Mouse (Mus musculus) hematopoietic multipotent progenitor cell, adult 10-12 weeks (in vitro differentiated cells): Measurements from ENCODE around the gene Rhbdf2. TPM values are rescaled to one million over a fixed set of nuclear protein-coding genes. Genes with fewer than 3 reads are reported as not detected.

ENCODE experiments used
- polyA plus RNA-seq: library from polyadenylated mRNA; stranded (reverse); fragments of >175 nt; gene quantifications from 2 replicates; pipeline ENCODE4 v1.2.3, GENCODE M21; 2012; ENCODE audit warnings: low replicate concordance

Rhbdf2 gene
- polyA plus RNA-seq = 73.5 and 140 TPM in 2 replicates

GRCm38 (mm10) chr11:116626299-116627071 is at the start of gene Rhbdf2:
Gene Rhbdf2 (minus strand): TSS chr11:116627019.

GRCm38 (mm10) chr11:116654255-116654821 is 27.5 kb upstream of the Rhbdf2 start, which contains the start of gene Cygb:
Gene Cygb (minus strand): TSS chr11:116654313.

GRCm38 (mm10) chr11:116653234-116653633 is 26.4 kb upstream of the Rhbdf2 start, which contains the start of gene Prcd:
Gene Prcd (plus strand): TSS chr11:116653534.

GRCm38 (mm10) chr11:116586310-116586709 is 40.5 kb downstream of the Rhbdf2 start, which contains the start of gene Aanat:
Gene Aanat (plus strand): TSS chr11:116586432.

GRCm38 (mm10) chr11:116581376-116581814 is 45.4 kb downstream of the Rhbdf2 start, which contains the start of gene Ube2o:
Gene Ube2o (minus strand): TSS chr11:116581447.

Other genes starting within 250 kb of the Rhbdf2 start
- gene Rnf157, start 214.0 kb downstream of the Rhbdf2 start, polyA plus RNA-seq = 10.1 and 26.1 TPM in 2 replicates
- gene Ubald2, start 192.9 kb downstream of the Rhbdf2 start, polyA plus RNA-seq = 297 and 674 TPM in 2 replicates
- not detected in 2 replicates for gene Qrich2, start 160.8 kb downstream of the Rhbdf2 start, polyA plus RNA-seq
- 44.6 and 120 TPM in 2 replicates for gene Prpsap1, start 132.8 kb downstream of the Rhbdf2 start, polyA plus RNA-seq
- gene Sphk1, start 96.1 kb downstream of the Rhbdf2 start, polyA plus RNA-seq = 5.9 and 27.5 TPM in 2 replicates
- gene Ube2o, start 45.6 kb downstream of the Rhbdf2 start, polyA plus RNA-seq = 33.5 and 64.3 TPM in 2 replicates
- gene Aanat, start 40.6 kb downstream of the Rhbdf2 start, polyA plus RNA-seq = not detected in 2 replicates
- gene Prcd, start 26.5 kb upstream of the Rhbdf2 start, polyA plus RNA-seq = 0.28 TPM in 1 of 2 replicates, not detected in the other
- 1.3 and 5.0 TPM in 2 replicates for gene Cygb, start 27.3 kb upstream of the Rhbdf2 start, polyA plus RNA-seq
- not detected in 2 replicates for gene St6galnac1, start 148.5 kb upstream of the Rhbdf2 start, polyA plus RNA-seq
- 3.5 and 8.9 TPM in 2 replicates for gene Mxra7, start 201.0 kb upstream of the Rhbdf2 start, polyA plus RNA-seq
- 52.6 and 96.9 TPM in 2 replicates for gene Mettl23, start 216.3 kb upstream of the Rhbdf2 start, polyA plus RNA-seq
- 33.5 and 34.1 TPM in 2 replicates for gene Jmjd6, start 216.4 kb upstream of the Rhbdf2 start, polyA plus RNA-seq
- 17.7 and 25.3 TPM in 2 replicates for gene Mfsd11, start 225.4 kb upstream of the Rhbdf2 start, polyA plus RNA-seq
- 571 and 1,294 TPM in 2 replicates for gene Srsf2, start 226.1 kb upstream of the Rhbdf2 start, polyA plus RNA-seq